Mouse (Mus musculus): Measurements from ENCODE around the gene Dst. TPM values are rescaled to one million over a fixed set of nuclear protein-coding genes. Genes with fewer than 3 reads are reported as not detected.

Dst gene
- polyA plus RNA-seq, 1 experiment from 2014 or later: 38.4 TPM

DNA sequence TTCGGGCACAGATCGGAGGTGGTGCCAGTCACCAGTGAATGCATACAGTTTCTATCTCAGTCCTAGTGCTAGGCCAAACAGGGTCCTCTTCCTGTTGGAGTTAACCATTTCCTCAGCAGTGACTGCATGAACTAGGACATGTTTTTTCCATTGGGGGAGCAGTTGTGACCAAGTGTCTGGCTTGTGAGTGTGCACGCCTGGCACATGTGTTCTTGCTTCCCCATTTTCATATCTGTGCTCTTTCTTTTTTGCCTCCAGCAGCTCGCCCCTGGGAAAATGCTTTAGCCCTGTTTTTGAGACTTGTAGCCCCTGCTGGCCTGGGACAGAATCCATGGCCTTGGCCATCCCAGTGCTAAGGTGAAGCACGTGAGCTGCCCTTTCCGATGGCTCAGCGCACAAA lies 164.2 kb downstream of the Dst start:
- WGBS: 87% methylated on average over 7 of the region's 7 CpGs
- Histone ChIP-seq H3K9me3 (no peaks in the 10 kb centered on the region), H3K4me3 (no peak overlapping the region), H3K36me3 (no peaks in the 10 kb centered on the region), H3K9ac (replicated peaks) (no peak overlapping the region), H3K4me2 (replicated peaks) (no peak overlapping the region), H3K4me1 (peaks cover 25% of the 10 kb centered on the region), H3K27ac (replicated peaks) (no peak overlapping the region), H3K27me3 (no peaks in the 10 kb centered on the region)
- no peak for ATAC-seq (ENCODE audit: low FRiP score, low read depth)

DNA sequence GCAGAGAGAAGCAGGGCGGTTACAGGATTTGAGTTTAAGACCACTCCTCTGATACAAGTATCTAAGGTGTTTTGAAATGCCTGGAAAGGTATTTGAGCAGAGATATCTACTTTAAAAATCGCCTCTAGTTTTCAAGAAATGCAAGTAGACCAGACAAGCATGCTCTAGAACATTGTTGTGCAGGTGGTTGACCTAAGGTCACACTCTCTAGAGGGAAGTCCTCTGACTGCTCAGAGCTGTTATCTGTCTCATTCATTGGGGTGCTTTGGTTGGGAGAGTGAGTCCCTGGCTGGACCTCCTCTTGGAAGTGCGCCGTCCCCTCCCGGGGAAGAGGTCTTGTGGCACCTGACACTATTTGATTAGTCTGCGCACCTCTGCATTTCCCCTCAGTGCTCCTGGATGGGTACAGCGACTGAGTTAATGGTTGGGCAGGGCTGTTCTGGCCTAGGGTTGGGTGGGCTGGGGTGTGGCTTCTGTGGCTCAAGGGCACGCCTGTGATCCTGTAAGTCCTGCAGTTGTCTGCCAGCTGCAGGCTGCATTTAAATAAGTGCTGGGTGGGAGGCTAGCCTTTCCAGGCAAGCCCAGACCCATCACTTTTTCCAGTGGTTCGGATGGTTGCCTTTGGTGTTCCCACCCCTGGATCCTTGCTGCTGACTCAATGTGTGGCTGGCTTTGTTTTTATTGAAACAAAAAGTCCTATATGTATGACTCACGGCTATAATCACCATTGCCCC lies 165.6 kb downstream of the Dst start:
- Histone ChIP-seq H3K4me1 (peaks cover 26% of the 10 kb centered on the region), H3K4me3 (no peak overlapping the region), H3K27me3 (no peaks in the 10 kb centered on the region), H3K4me2 (replicated peaks) (no peak overlapping the region), H3K9me3 (no peaks in the 10 kb centered on the region), H3K36me3 (no peaks in the 10 kb centered on the region), H3K27ac (replicated peaks) (no peak overlapping the region), H3K9ac (replicated peaks) (0 out of 2 replicates have a peak overlapping the region, but pooled peaks have one; percentile 11)
- no peak for ATAC-seq (ENCODE audit: low FRiP score, low read depth)
- WGBS: 41% methylated on average over 10 of the region's 10 CpGs

GRCm38 (mm10) chr1:34074245-34075187 lies 166.5 kb downstream of the Dst start:
- H3K27ac ChIP-seq (replicated peaks): peak overlapping the region; percentile 20; the same call in 1 of the 2 replicates
- ATAC-seq (ENCODE audit: low FRiP score, low read depth): peak; percentile 35; the same call in 1 of the 2 replicates
- no peaks in the 10 kb centered on the region for H3K9me3 ChIP-seq
- H3K4me3 ChIP-seq: no peak overlapping the region
- H3K36me3 ChIP-seq: no peaks in the 10 kb centered on the region
- no peaks in the 10 kb centered on the region for H3K27me3 ChIP-seq
- WGBS: 18% methylated on average over 15 of the region's 15 CpGs
- H3K4me2 ChIP-seq (replicated peaks): 0 out of 2 replicates have a peak overlapping the region, but pooled peaks have one; percentile 5
- no peak overlapping the region for H3K9ac ChIP-seq (replicated peaks)
- H3K4me1 ChIP-seq: peaks cover 26% of the 10 kb centered on the region

DNA sequence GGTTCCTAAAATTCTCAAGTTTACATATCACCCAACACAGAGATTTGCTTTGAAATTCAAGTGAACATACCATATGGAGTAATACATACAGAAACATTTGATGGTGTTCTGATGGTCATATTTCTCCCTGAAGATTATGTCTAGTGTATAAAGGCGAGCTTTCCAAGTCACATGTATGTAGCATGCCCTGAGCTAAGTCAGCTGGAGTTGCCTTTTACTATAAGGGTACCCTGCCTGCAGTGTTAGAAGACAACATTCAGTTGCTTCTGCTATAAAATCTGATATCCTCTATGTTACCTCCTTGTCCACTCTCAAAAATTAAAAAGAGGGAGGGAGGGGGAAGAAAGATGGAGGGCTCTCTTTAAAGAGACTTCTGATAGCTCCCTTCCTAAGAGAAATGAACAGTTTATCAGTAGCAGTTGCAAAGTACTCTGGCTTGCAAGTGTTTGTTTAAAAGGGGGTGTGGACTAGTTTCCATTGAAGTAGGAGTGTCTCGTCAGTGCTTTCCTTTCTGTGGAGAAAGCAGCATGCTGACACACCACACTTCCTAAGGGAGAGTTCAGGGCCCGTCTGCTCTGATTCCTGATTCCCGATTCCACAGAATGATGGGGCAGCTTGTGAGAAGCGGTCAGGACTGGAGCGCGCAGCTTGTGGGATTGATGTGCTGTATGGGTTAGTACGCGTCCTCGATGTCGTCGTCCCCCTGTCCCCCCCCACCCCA lies 168.8 kb downstream of the Dst start:
- ATAC-seq (ENCODE audit: low FRiP score, low read depth): no peak
- Histone ChIP-seq H3K9me3 (no peaks in the 10 kb centered on the region), H3K36me3 (no peaks in the 10 kb centered on the region), H3K4me3 (no peak overlapping the region), H3K9ac (replicated peaks) (no peak overlapping the region), H3K4me2 (replicated peaks) (peak overlapping the region; percentile 14; the same call in 1 of the 2 replicates), H3K27ac (replicated peaks) (no peak overlapping the region), H3K4me1 (peaks cover 26% of the 10 kb centered on the region), H3K27me3 (no peaks in the 10 kb centered on the region)
- WGBS: 12% methylated on average over 12 of the region's 12 CpGs

DNA sequence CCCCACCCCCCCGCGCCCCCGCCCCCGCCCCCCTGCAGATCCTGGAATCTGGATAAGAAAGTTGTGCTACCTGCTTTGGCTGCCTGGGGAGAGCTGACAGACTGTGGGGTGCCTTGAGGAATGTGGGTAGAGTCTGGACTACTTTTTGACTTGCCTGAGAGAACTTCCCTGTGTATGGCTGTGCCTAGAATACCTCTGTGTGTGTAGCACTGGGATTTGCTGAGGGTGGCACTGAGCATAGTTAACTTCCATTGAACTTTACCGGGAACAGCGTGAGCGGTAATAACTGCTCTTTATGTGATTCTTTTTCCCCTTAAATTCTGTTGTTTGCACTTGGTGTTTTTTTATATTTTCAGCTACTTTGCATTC lies 169.4 kb downstream of the Dst start:
- H3K27me3 ChIP-seq: no peaks in the 10 kb centered on the region
- peaks cover 26% of the 10 kb centered on the region for H3K4me1 ChIP-seq
- no peak overlapping the region for H3K27ac ChIP-seq (replicated peaks)
- no peak for ATAC-seq (ENCODE audit: low FRiP score, low read depth)
- peak overlapping the region; percentile 14; the same call in 1 of the 2 replicates for H3K4me2 ChIP-seq (replicated peaks)
- WGBS: 22% methylated on average over 6 of the region's 7 CpGs
- no peak overlapping the region for H3K9ac ChIP-seq (replicated peaks)
- H3K9me3 ChIP-seq: no peaks in the 10 kb centered on the region
- no peaks in the 10 kb centered on the region for H3K36me3 ChIP-seq
- H3K4me3 ChIP-seq: no peak overlapping the region

- no peaks in the 10 kb centered on the region for H3K36me3 ChIP-seq
- no peak overlapping the region for H3K4me2 ChIP-seq (replicated peaks)
- WGBS: 90% methylated on average over 6 of the region's 6 CpGs
- H3K4me1 ChIP-seq: peaks cover 26% of the 10 kb centered on the region
- no peak overlapping the region for H3K27ac ChIP-seq (replicated peaks)
- no peaks in the 10 kb centered on the region for H3K27me3 ChIP-seq
- no peaks in the 10 kb centered on the region for H3K9me3 ChIP-seq
- H3K4me3 ChIP-seq: no peak overlapping the region
- no peak for ATAC-seq (ENCODE audit: low FRiP score, low read depth)
- no peak overlapping the region for H3K9ac ChIP-seq (replicated peaks)
Measured at GRCm38 (mm10) chr1:34077941-34078340, 169.9 kb downstream of the Dst start.

- no peak overlapping the region for H3K4me3 ChIP-seq
- 91% methylated on average over 3 of the region's 3 CpGs for WGBS
- no peak overlapping the region for H3K4me2 ChIP-seq (replicated peaks)
- no peaks in the 10 kb centered on the region for H3K27me3 ChIP-seq
- H3K36me3 ChIP-seq: peaks cover 20% of the 10 kb centered on the region
- no peaks in the 10 kb centered on the region for H3K4me1 ChIP-seq
- H3K9ac ChIP-seq (replicated peaks): no peak overlapping the region
- no peaks in the 10 kb centered on the region for H3K9me3 ChIP-seq
- ATAC-seq (ENCODE audit: low FRiP score, low read depth): no peak
- no peak overlapping the region for H3K27ac ChIP-seq (replicated peaks)
Measured at GRCm38 (mm10) chr1:34089011-34089410, 181.0 kb downstream of the Dst start.

DNA sequence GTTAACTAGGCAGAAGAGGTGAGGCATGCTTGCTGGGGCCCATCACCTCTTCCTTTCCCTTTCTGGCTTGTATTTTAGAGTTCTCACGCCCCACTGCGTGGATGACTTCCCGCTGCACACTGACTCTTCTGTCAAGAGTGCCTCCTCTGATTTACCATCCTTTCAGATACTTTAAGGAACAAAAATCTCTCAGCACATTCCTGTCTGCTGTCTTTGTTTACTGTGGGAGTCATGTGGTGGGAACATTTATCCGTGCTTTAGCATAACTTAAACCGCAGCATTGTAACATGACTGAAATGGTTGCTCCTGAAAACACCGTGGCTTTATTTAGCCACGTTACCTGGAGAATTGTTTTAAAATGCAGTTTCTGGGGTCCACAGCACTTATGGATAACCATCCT lies 182.7 kb downstream of the Dst start:
- no peak overlapping the region for H3K27ac ChIP-seq (replicated peaks)
- no peaks in the 10 kb centered on the region for H3K27me3 ChIP-seq
- H3K9ac ChIP-seq (replicated peaks): no peak overlapping the region
- no peaks in the 10 kb centered on the region for H3K4me1 ChIP-seq
- no peak for ATAC-seq (ENCODE audit: low FRiP score, low read depth)
- no peak overlapping the region for H3K4me2 ChIP-seq (replicated peaks)
- no peak overlapping the region for H3K4me3 ChIP-seq
- WGBS: 83% methylated on average over 7 of the region's 7 CpGs
- H3K36me3 ChIP-seq: peaks cover 20% of the 10 kb centered on the region
- H3K9me3 ChIP-seq: no peaks in the 10 kb centered on the region

- Histone ChIP-seq H3K27me3 (no peaks in the 10 kb centered on the region), H3K27ac (replicated peaks) (no peak overlapping the region), H3K36me3 (peaks cover 9% of the 10 kb centered on the region; the same call in 1 of the 2 replicates), H3K4me1 (0 out of 2 replicates have a peak, but pooled peaks cover 7% of the 10 kb centered on the region), H3K4me2 (replicated peaks) (no peak overlapping the region), H3K4me3 (no peak overlapping the region), H3K9ac (replicated peaks) (no peak overlapping the region), H3K9me3 (no peaks in the 10 kb centered on the region)
- 94% methylated on average over 7 of the region's 7 CpGs for WGBS
- no peak for ATAC-seq (ENCODE audit: low FRiP score, low read depth)
Measured at GRCm38 (mm10) chr1:34093652-34094051, 185.6 kb downstream of the Dst start.

GRCm38 (mm10) chr1:34094301-34094700 lies 186.3 kb downstream of the Dst start:
- no peak overlapping the region for H3K27ac ChIP-seq (replicated peaks)
- no peaks in the 10 kb centered on the region for H3K27me3 ChIP-seq
- no peak overlapping the region for H3K9ac ChIP-seq (replicated peaks)
- ATAC-seq (ENCODE audit: low FRiP score, low read depth): no peak
- H3K9me3 ChIP-seq: no peaks in the 10 kb centered on the region
- H3K36me3 ChIP-seq: peaks cover 7% of the 10 kb centered on the region; the same call in 1 of the 2 replicates
- H3K4me1 ChIP-seq: 0 out of 2 replicates have a peak, but pooled peaks cover 7% of the 10 kb centered on the region
- WGBS: 68% methylated on average over 5 of the region's 5 CpGs
- no peak overlapping the region for H3K4me3 ChIP-seq
- no peak overlapping the region for H3K4me2 ChIP-seq (replicated peaks)

- H3K9me3 ChIP-seq: no peaks in the 10 kb centered on the region
- WGBS: 48% methylated on average over 4 of the region's 4 CpGs
- no peaks in the 10 kb centered on the region for H3K27me3 ChIP-seq
- H3K4me1 ChIP-seq: 0 out of 2 replicates have a peak, but pooled peaks cover 7% of the 10 kb centered on the region
- no peak overlapping the region for H3K4me2 ChIP-seq (replicated peaks)
- H3K9ac ChIP-seq (replicated peaks): no peak overlapping the region
- no peak for ATAC-seq (ENCODE audit: low FRiP score, low read depth)
- 0 out of 2 replicates have a peak, but pooled peaks cover under 1% of the 10 kb centered on the region for H3K36me3 ChIP-seq
- no peak overlapping the region for H3K27ac ChIP-seq (replicated peaks)
- no peak overlapping the region for H3K4me3 ChIP-seq
Measured at GRCm38 (mm10) chr1:34095173-34095572, 187.1 kb downstream of the Dst start.
